Mouse (Mus musculus): ENCODE measurements at regions not wholly inside any gene's neighbourhood (a gene's known extent, or its start where the extent isn't known, plus 50 kb on each side); places are given as distances from the start of the nearest gene placed in this dataset.

- TF ChIP-seq TCF12 (IDR thresholded peaks at IDR 0.05; ENCODE audit: low read depth, low read length) (no peak), CHD2 (IDR thresholded peaks at IDR 0.05; ENCODE audit: low read length) (no peak), POLR2A (IDR thresholded peaks at IDR 0.05; ENCODE audit: low read depth, low read length) (no peak), POLR2AphosphoS2 (IDR thresholded peaks at IDR 0.05; ENCODE audit: low read depth, low read length) (no peak), ELF1 (IDR thresholded peaks at IDR 0.05; ENCODE audit: low read depth, low read length) (no peak), MAX (IDR thresholded peaks at IDR 0.05; ENCODE audit: low read length) (no peak), JUN (IDR thresholded peaks at IDR 0.05; ENCODE audit: insufficient read depth, low read depth, low read length) (no peak), MEF2A (IDR thresholded peaks at IDR 0.05; ENCODE audit: borderline replicate concordance, low read depth, low read length) (no peak), NRF1 (IDR thresholded peaks at IDR 0.05; ENCODE audit: low read depth, low read length) (no peak), MYC (IDR thresholded peaks at IDR 0.05; ENCODE audit: low read depth, low read length) (no peak), RCOR1 (conservative IDR thresholded peaks at IDR 0.05; ENCODE audit: low read depth, low read length) (no peak), MAFK (IDR thresholded peaks at IDR 0.05; ENCODE audit: insufficient replicate concordance, low read length) (no peak), SMC3 (IDR thresholded peaks at IDR 0.05; ENCODE audit: low read depth, low read length) (no peak), USF1 (IDR thresholded peaks at IDR 0.05; ENCODE audit: low read depth, low read length) (no peak), ZC3H11A (IDR thresholded peaks at IDR 0.05; ENCODE audit: low read depth, low read length) (no peak), GABPA (IDR thresholded peaks at IDR 0.05; ENCODE audit: insufficient replicate concordance, low read depth, low read length) (no peak), HCFC1 (IDR thresholded peaks at IDR 0.05; ENCODE audit: low read depth, low read length) (no peak), USF2 (conservative IDR thresholded peaks at IDR 0.05; ENCODE audit: low read depth, low read length) (no peak)
- in situ Hi-C loops (cut with MboI; ENCODE audit: low pct_ligation_motif_present, low pct_unique_long_range_greater_than_20kb, low sequenced_read_pairs) = no loop called here
- peaks cover 2% of the 10 kb centered on the region for H3K9me3 ChIP-seq (replicated peaks; ENCODE audit: low read length)
- dilution Hi-C loops (cut with MboI; ENCODE audit: extremely low pct_ligation_motif_present, extremely low pct_unique_long_range_greater_than_20kb, low sequenced_read_pairs) = no loop called here
- no peak for DNase-seq (ENCODE audit: extremely low read depth)
- H3K27ac ChIP-seq (ENCODE audit: insufficient read depth, low read depth) = no peak overlapping the region
- H3K4me2 ChIP-seq (ENCODE audit: insufficient read depth, low read depth, poor library complexity, severe bottlenecking) = no peak overlapping the region
- H3K9ac ChIP-seq (ENCODE audit: insufficient read depth, low read depth) = no peak overlapping the region
- no peak overlapping the region for H3K4me3 ChIP-seq (replicated peaks in 1 of 3; ENCODE audit: low read depth in 2 of 3, low read length in 2 of 3, poor library complexity in 1 of 3)
- no peaks in the 10 kb centered on the region for H3K79me2 ChIP-seq (replicated peaks; ENCODE audit: control insufficient read depth, extremely low read depth, insufficient read depth, poor library complexity, severe bottlenecking)
- H3K4me1 ChIP-seq (ENCODE audit: control insufficient read depth in 1 of 2, insufficient read depth in 2 of 2) = peaks cover 6 to 37% of the 10 kb centered on the region in 2 experiments; a peak in 3 of 4 replicates
- H3K36me3 ChIP-seq (replicated peaks in 1 of 2; ENCODE audit: control insufficient read depth in 1 of 2, insufficient read depth in 1 of 2, low read length in 1 of 2) = no peaks in the 10 kb centered on the region
- no peaks in the 10 kb centered on the region for H3K27me3 ChIP-seq (replicated peaks)
Observed at GRCm38 (mm10) chr13:28628751-28629150, 324.8 kb downstream of the Sox4 start.

- TF ChIP-seq POLR2AphosphoS2 (IDR thresholded peaks at IDR 0.05; ENCODE audit: low read depth, low read length) = no peak
- no peak for TF ChIP-seq UBTF (IDR thresholded peaks at IDR 0.05; ENCODE audit: low read depth, low read length)
- TF ChIP-seq RAD21 (IDR thresholded peaks at IDR 0.05; ENCODE audit: low read depth, low read length) = no peak
- TF ChIP-seq KAT2A (IDR thresholded peaks at IDR 0.05; ENCODE audit: insufficient replicate concordance, low read length) = no peak
- no peak for TF ChIP-seq SIN3A (IDR thresholded peaks at IDR 0.05; ENCODE audit: low read length)
- no peak for TF ChIP-seq HCFC1 (IDR thresholded peaks at IDR 0.05; ENCODE audit: low read depth, low read length)
- no peak for TF ChIP-seq ELF1 (IDR thresholded peaks at IDR 0.05; ENCODE audit: low read depth, low read length)
- no peak for TF ChIP-seq ZNF384 (IDR thresholded peaks at IDR 0.05; ENCODE audit: low read depth, low read length)
- no peak for TF ChIP-seq E2F4 (IDR thresholded peaks at IDR 0.05; ENCODE audit: insufficient replicate concordance, low read depth, low read length)
- TF ChIP-seq CTCF (conservative IDR thresholded peaks at IDR 0.05 in 1 of 2, IDR thresholded peaks at IDR 0.05 in 1 of 2; ENCODE audit: low read depth in 2 of 2, low read length in 2 of 2) = no peak
- TF ChIP-seq JUND (conservative IDR thresholded peaks at IDR 0.05; ENCODE audit: low read depth, low read length) = no peak
- no peak for TF ChIP-seq MAFK (IDR thresholded peaks at IDR 0.05; ENCODE audit: insufficient replicate concordance, low read length)
- TF ChIP-seq RCOR1 (conservative IDR thresholded peaks at IDR 0.05; ENCODE audit: low read depth, low read length) = no peak
- TF ChIP-seq MEF2A (IDR thresholded peaks at IDR 0.05; ENCODE audit: borderline replicate concordance, low read depth, low read length) = no peak
- TF ChIP-seq CHD2 (IDR thresholded peaks at IDR 0.05; ENCODE audit: low read length) = no peak
- no peak for TF ChIP-seq NELFE (IDR thresholded peaks at IDR 0.05; ENCODE audit: low read depth, low read length)
- Histone ChIP-seq H3K36me3 (replicated peaks in 1 of 2; ENCODE audit: control insufficient read depth in 1 of 2, insufficient read depth in 1 of 2, low read length in 1 of 2) (no peaks in the 10 kb centered on the region), H3K4me2 (ENCODE audit: insufficient read depth, low read depth, poor library complexity, severe bottlenecking) (no peak overlapping the region), H3K9ac (ENCODE audit: insufficient read depth, low read depth) (no peak overlapping the region), H3K27ac (ENCODE audit: insufficient read depth, low read depth) (no peak overlapping the region), H3K27me3 (replicated peaks) (no peaks in the 10 kb centered on the region), H3K79me2 (replicated peaks; ENCODE audit: control insufficient read depth, extremely low read depth, insufficient read depth, poor library complexity, severe bottlenecking) (no peaks in the 10 kb centered on the region), H3K4me1 (ENCODE audit: control insufficient read depth in 1 of 2, insufficient read depth in 2 of 2) (no peaks in the 10 kb centered on the region), H3K9me3 (replicated peaks; ENCODE audit: low read length) (no peaks in the 10 kb centered on the region), H3K4me3 (replicated peaks in 1 of 3; ENCODE audit: low read depth in 2 of 3, low read length in 2 of 3, poor library complexity in 1 of 3) (no peak overlapping the region)
- no peak for DNase-seq (ENCODE audit: extremely low read depth)
- dilution Hi-C loops (cut with MboI; ENCODE audit: extremely low pct_ligation_motif_present, extremely low pct_unique_long_range_greater_than_20kb, low sequenced_read_pairs) = no loop called here
- in situ Hi-C loops (cut with MboI; ENCODE audit: low pct_ligation_motif_present, low pct_unique_long_range_greater_than_20kb, low sequenced_read_pairs) = no loop called here
Observed at GRCm38 (mm10) chr13:28618961-28619360, 334.6 kb downstream of the Sox4 start.

All from CH12.LX (cell line).